Mouse (Mus musculus) urinary bladder, postnatal 36 days (tissue): ENCODE data around the gene Rusc2.
A peak's percentile ranks its signal among the peaks of the same experiment; 100 is the strongest.

ENCODE experiments used
- DNase-seq, 2 experiments: peaks; one replicate each; pipeline ENCODE4 v3.0.0; 2022; ENCODE audit warnings: low spot score in 2 of 2, mixed read lengths in 1 of 2

Rusc2 gene

GRCm38 (mm10) chr4:43442456-43443361, 60.9 kb downstream of the Rusc2 start:
- peak; percentile 70 to 76 for DNase-seq

GRCm38 (mm10) chr4:43443511-43443910, 61.7 kb downstream of the Rusc2 start:
- DNase-seq, result no peak

GRCm38 (mm10) chr4:43447251-43447650, 65.5 kb downstream of the Rusc2 start:
- no peak for DNase-seq

- no peak for DNase-seq
These were observed 66.8 kb downstream of the Rusc2 start for GRCm38 (mm10) chr4:43448554-43448953.

GRCm38 (mm10) chr4:43452315-43452714, 70.5 kb downstream of the Rusc2 start:
- no peak for DNase-seq

- no peak for DNase-seq
These were observed 71.6 kb downstream of the Rusc2 start for GRCm38 (mm10) chr4:43453413-43453812.

GRCm38 (mm10) chr4:43454041-43454836, 72.5 kb downstream of the Rusc2 start, which contains the start of gene Cd72:
Cd72 (minus strand) TSS chr4:43454628.
- DNase-seq, result no peak

- no peak for DNase-seq
These were observed 74.7 kb downstream of the Rusc2 start for GRCm38 (mm10) chr4:43456470-43456869.

- DNase-seq, result no peak
These were observed 75.3 kb downstream of the Rusc2 start for GRCm38 (mm10) chr4:43457124-43457523.

- no peak for DNase-seq
These were observed 81.3 kb downstream of the Rusc2 start for GRCm38 (mm10) chr4:43463102-43463501.

- no peak for DNase-seq
These were observed 84.2 kb downstream of the Rusc2 start for GRCm38 (mm10) chr4:43465935-43466334.

- no peak for DNase-seq
These were observed 85.1 kb downstream of the Rusc2 start for GRCm38 (mm10) chr4:43466872-43467271.

- no peak for DNase-seq
These were observed 88.5 kb downstream of the Rusc2 start for GRCm38 (mm10) chr4:43470301-43470700.

- no peak for DNase-seq
These were observed 91.9 kb downstream of the Rusc2 start for GRCm38 (mm10) chr4:43473636-43474035.

- DNase-seq, result no peak
These were observed 94.8 kb downstream of the Rusc2 start for GRCm38 (mm10) chr4:43476604-43477003.
